Mouse (Mus musculus) myocyte (in vitro differentiated cells): Measurements from ENCODE around the gene Map2k2. TPM values are rescaled to one million over a fixed set of nuclear protein-coding genes. Genes with fewer than 3 reads are reported as not detected.

Experiments
- H3K27me3 ChIP-seq: one replicate; pipeline ENCODE4 v1.6.1; 2011; ENCODE audit not compliant: control insufficient read depth, insufficient read depth, insufficient read length
- H3K36me3 ChIP-seq: one replicate; pipeline ENCODE4 v1.6.1; 2011; ENCODE audit not compliant: control insufficient read depth, insufficient read depth
- H3K4me2 ChIP-seq: one replicate; pipeline ENCODE4 v1.6.1; 2011; ENCODE audit warnings: low read depth, control low read depth
- H3K4me3 ChIP-seq: one replicate; pipeline ENCODE4 v1.5.1; 2011; ENCODE audit warnings: mild to moderate bottlenecking, control low read depth, moderate library complexity
- H3K79me2 ChIP-seq: one replicate; pipeline ENCODE4 v1.6.1; 2011; ENCODE audit not compliant: control insufficient read depth, insufficient read depth
- H3ac ChIP-seq: one replicate; pipeline ENCODE4 v1.6.1; 2011; ENCODE audit not compliant: control insufficient read depth, insufficient read length
- CEBPB ChIP-seq: IDR thresholded peaks from 2 replicates; pipeline ENCODE4 v1.6.1; 2011; ENCODE audit warnings: mild to moderate bottlenecking, moderate library complexity; ENCODE audit not compliant: poor library complexity, insufficient read depth, severe bottlenecking
- E2F4 ChIP-seq: IDR thresholded peaks from one replicate; pipeline ENCODE4 v1.6.1; 2011; ENCODE audit warnings: mild to moderate bottlenecking, control low read depth, moderate library complexity; ENCODE audit not compliant: insufficient read depth
- MAX ChIP-seq: IDR thresholded peaks from one replicate; pipeline ENCODE4 v1.6.1; 2011; ENCODE audit warnings: low read depth, mild to moderate bottlenecking, control low read depth
- MYOD1 ChIP-seq, 3 experiments: IDR thresholded peaks; one replicate each; pipeline ENCODE4 v1.6.1; 2011; ENCODE audit warnings: control low read depth in 2 of 3, low read depth in 2 of 3, mild to moderate bottlenecking in 2 of 3, moderate library complexity in 1 of 3; ENCODE audit not compliant: insufficient read length in 2 of 3, control insufficient read depth in 1 of 3
- MYOG ChIP-seq, 3 experiments: IDR thresholded peaks; one replicate each; pipeline ENCODE4 v1.6.1; 2011; ENCODE audit warnings: control low read depth in 2 of 3, low read depth in 2 of 3, mild to moderate bottlenecking in 2 of 3; ENCODE audit not compliant: insufficient read length in 2 of 3, control insufficient read depth in 1 of 3, insufficient read depth in 1 of 3
- POLR2A ChIP-seq: IDR thresholded peaks from one replicate; pipeline ENCODE4 v1.6.1; 2011; ENCODE audit warnings: low read depth, mild to moderate bottlenecking, control low read depth, moderate library complexity; ENCODE audit not compliant: insufficient read length
- POLR2AphosphoS2 ChIP-seq: IDR thresholded peaks from one replicate; pipeline ENCODE4 v1.6.1; 2011; ENCODE audit warnings: low read depth, control low read depth; ENCODE audit not compliant: insufficient read length
- REST ChIP-seq: IDR thresholded peaks from one replicate; pipeline ENCODE4 v1.6.1; 2011; ENCODE audit warnings: mild to moderate bottlenecking, control low read depth, moderate library complexity; ENCODE audit not compliant: insufficient read depth, insufficient read length
- SRF ChIP-seq: IDR thresholded peaks from one replicate; pipeline ENCODE4 v1.6.1; 2011; ENCODE audit warnings: low read depth; ENCODE audit not compliant: control insufficient read depth, insufficient read length
- TCF12 ChIP-seq: IDR thresholded peaks from one replicate; pipeline ENCODE4 v1.6.1; 2011; ENCODE audit warnings: mild to moderate bottlenecking, control low read depth; ENCODE audit not compliant: poor library complexity, insufficient read depth, severe bottlenecking
- TCF3 ChIP-seq: IDR thresholded peaks from one replicate; pipeline ENCODE4 v1.6.1; 2011; ENCODE audit warnings: low read depth, control low read depth; ENCODE audit not compliant: insufficient read length
- USF1 ChIP-seq: IDR thresholded peaks from one replicate; pipeline ENCODE4 v1.6.1; 2011; ENCODE audit warnings: low read depth, mild to moderate bottlenecking, control low read depth, moderate library complexity
- polyA plus RNA-seq: library from polyadenylated mRNA; unstranded; fragments of >200 nt; fragmentation: generic; extraction: Trizol; gene quantifications from one replicate; pipeline ENCODE4 v1.2.1, GENCODE M21; 2012; ENCODE audit warnings: missing spikeins

The Map2k2 gene
- polyA plus RNA-seq, 1 experiment = 126 TPM

DNA sequence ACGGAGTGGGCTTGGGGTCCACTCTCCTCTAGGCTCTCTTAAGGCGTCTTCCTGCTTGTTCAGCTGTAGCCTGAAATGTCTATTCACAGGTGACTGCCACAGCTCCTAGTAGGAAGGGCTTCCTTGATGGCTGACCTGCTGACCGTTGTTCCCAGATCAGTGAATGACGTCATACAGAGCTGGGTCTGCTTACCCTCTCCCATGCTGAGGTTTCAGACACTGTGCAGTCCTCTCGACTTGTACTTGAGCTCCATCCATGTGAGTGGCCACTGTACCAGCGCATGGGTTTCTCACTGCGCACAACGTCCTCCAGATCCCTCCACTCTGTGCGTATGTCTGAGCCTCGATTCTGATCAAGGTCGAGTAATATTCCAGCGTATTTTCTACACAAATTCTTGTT, 46.9 kb downstream of the Map2k2 start:
- H3K4me3 ChIP-seq = no peak overlapping the region
- H3K4me2 ChIP-seq = no peak overlapping the region
- peaks cover 20% of the 10 kb centered on the region for H3K36me3 ChIP-seq
- no peaks in the 10 kb centered on the region for H3K27me3 ChIP-seq
- no peak overlapping the region for H3ac ChIP-seq
- no peak for TF ChIP-seq MYOD1 (IDR thresholded peaks at IDR 0.05; ENCODE audit: control insufficient read depth in 1 of 3, insufficient read length in 2 of 3, low read depth in 2 of 3)
- TF ChIP-seq MAX = no peak
- peak; percentile 27 for TF ChIP-seq POLR2A
- no peak for TF ChIP-seq TCF12
- no peak for TF ChIP-seq TCF3
- no peak for TF ChIP-seq USF1
- peak; percentile 92 for TF ChIP-seq POLR2AphosphoS2
- no peak for TF ChIP-seq CEBPB
- no peak for TF ChIP-seq REST
- no peak for TF ChIP-seq SRF
- no peak for TF ChIP-seq E2F4
- H3K79me2 ChIP-seq = peaks cover 7% of the 10 kb centered on the region

DNA sequence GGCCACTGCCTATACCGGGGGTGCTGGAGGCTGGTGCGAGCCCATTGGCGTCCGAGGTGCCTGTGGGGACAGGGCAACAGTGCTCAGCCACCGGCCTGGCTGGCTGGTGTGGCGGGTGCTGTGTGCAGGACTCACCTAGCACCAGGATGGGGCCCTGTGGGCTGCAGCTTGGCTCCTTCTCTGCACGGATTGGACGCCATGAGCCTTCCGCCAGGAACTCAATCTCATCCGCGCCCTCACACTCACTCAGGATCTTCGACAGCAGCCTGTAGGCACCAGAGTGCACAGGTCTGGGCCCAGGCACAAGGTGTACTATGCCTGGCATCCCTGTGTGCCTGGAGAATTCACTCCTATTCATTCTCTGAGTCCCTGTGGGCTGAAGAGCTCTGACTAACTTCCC, 48.6 kb downstream of the Map2k2 start:
- H3K79me2 ChIP-seq = peaks cover under 1% of the 10 kb centered on the region

DNA sequence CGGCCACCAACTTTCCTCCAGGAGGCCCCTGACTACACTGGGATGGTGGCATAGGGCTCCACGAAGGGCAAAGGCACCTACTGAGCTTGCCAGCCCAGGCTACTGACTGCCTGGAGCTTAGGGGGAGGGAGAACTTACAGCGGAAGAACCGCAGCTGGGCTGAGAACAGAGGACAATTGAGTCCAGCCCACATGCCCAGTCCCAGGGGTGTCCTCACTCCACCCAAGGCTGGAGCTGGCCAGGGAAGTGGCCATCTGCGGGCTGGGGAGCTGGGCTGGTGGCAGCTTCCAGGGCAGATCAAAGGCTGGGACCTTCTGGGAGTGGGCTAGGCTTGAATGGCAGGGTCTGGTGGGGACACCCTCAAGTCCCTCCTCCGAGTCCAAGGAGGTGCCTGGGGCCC, 49.0 kb downstream of the Map2k2 start:
- no peak overlapping the region for H3K4me3 ChIP-seq
- peaks cover 16% of the 10 kb centered on the region for H3K36me3 ChIP-seq
- no peaks in the 10 kb centered on the region for H3K27me3 ChIP-seq
- H3K4me2 ChIP-seq = no peak overlapping the region
- TF ChIP-seq E2F4 (no peak), POLR2A (no peak), MAX (no peak), TCF12 (no peak), REST (no peak), MYOG (IDR thresholded peaks at IDR 0.05; ENCODE audit: control insufficient read depth in 1 of 3, insufficient read depth in 1 of 3, insufficient read length in 2 of 3, low read depth in 2 of 3) (no peak), TCF3 (no peak), CEBPB (no peak), POLR2AphosphoS2 (no peak), SRF (no peak), MYOD1 (IDR thresholded peaks at IDR 0.05; ENCODE audit: control insufficient read depth in 1 of 3, insufficient read length in 2 of 3, low read depth in 2 of 3) (no peak), USF1 (no peak)
- H3K79me2 ChIP-seq = peaks cover 1% of the 10 kb centered on the region
- H3ac ChIP-seq = no peak overlapping the region

More for the DNA sequence above, 48.6 kb downstream of the Map2k2 start:
- H3K27me3 ChIP-seq = no peaks in the 10 kb centered on the region
- no peak overlapping the region for H3ac ChIP-seq
- H3K4me3 ChIP-seq = no peak overlapping the region
- H3K4me2 ChIP-seq = no peak overlapping the region
- H3K36me3 ChIP-seq = peaks cover 16% of the 10 kb centered on the region
- peak; percentile 39 for TF ChIP-seq POLR2AphosphoS2
- TF ChIP-seq POLR2A = peak; percentile 37
- no peak for TF ChIP-seq SRF

DNA sequence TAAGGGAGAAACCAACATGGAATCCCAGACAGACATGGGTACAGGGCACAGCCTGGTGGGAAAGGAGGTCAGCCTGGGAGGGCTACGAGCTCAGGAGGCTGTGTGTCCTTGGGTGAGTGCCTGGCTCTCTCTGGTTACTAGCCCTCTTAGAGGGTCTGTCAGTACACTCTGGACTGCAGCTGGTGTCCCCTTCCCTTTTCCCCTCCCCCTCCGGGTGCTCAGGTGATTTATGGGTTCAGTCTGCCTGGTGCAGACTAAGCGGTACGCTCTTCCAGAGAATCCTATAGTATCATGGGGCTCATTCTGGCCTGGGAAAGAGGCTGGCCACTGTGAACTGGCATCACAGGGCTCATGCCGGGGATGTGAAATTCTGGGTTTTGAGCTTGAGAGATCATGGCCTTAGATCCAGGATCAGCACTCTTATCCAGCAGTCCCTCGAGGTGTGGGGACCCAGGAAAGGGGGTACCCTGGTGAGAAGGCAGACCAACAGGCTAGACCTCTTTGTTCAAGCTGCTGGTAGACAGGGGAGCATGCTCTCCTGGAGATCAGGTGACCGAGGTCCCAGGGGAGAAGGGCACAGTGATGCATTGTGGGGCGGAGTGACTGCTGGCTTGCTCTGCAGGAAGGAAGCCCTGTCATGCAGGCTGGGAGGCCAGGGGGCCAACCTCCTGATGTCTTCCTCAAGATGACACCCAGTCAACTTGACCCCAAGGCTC, 56.0 kb downstream of the Map2k2 start:
- Histone ChIP-seq H3K4me3 (no peak overlapping the region), H3K79me2 (peaks cover 58% of the 10 kb centered on the region), H3K27me3 (no peaks in the 10 kb centered on the region), H3ac (no peak overlapping the region), H3K4me2 (no peak overlapping the region), H3K36me3 (no peaks in the 10 kb centered on the region)
- TF ChIP-seq MYOD1 (IDR thresholded peaks at IDR 0.05; ENCODE audit: control insufficient read depth in 1 of 3, insufficient read length in 2 of 3, low read depth in 2 of 3) (no peak), POLR2A (no peak), CEBPB (no peak), TCF12 (no peak), TCF3 (no peak), SRF (no peak), USF1 (no peak), MYOG (IDR thresholded peaks at IDR 0.05; ENCODE audit: control insufficient read depth in 1 of 3, insufficient read depth in 1 of 3, insufficient read length in 2 of 3, low read depth in 2 of 3) (no peak)

DNA sequence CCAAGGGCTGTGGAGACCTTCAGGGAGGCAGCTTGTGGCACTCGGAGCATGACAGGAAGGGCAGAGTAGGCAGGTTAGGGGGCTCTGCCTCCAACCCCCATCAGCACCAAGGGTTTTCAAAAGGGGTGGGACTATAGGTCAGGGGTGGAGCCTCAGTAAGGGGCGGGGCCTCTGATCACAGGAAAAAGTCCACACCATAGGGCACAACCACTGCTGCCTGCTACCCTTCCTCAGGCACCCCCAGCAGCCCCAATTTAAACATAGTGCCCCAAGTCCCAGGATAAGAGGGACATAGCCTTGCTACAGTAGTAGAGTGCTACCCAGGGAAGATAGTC, 56.6 kb downstream of the Map2k2 start:
- H3K27me3 ChIP-seq = no peaks in the 10 kb centered on the region
- H3ac ChIP-seq = no peak overlapping the region
- no peak overlapping the region for H3K4me2 ChIP-seq
- H3K4me3 ChIP-seq = no peak overlapping the region
- peaks cover 63% of the 10 kb centered on the region for H3K79me2 ChIP-seq
- TF ChIP-seq E2F4 (no peak), REST (no peak), SRF (no peak), CEBPB (no peak)
- no peaks in the 10 kb centered on the region for H3K36me3 ChIP-seq
